Mouse (Mus musculus): ENCODE measurements at regions not wholly inside any gene's neighbourhood (a gene's known extent, or its start where the extent isn't known, plus 50 kb on each side); places are given as distances from the start of the nearest gene placed in this dataset.

- no peak overlapping the region for H3K4me3 ChIP-seq
- H3K27ac ChIP-seq: no peak overlapping the region
- no peak for TF ChIP-seq CTCF (conservative IDR thresholded peaks at IDR 0.05)
- DNase-seq (ENCODE audit: low spot score in 2 of 2): no peak
Measured at GRCm38 (mm10) chr2:11853210-11853973, 75.7 kb downstream of the Ankrd16 start.

DNA sequence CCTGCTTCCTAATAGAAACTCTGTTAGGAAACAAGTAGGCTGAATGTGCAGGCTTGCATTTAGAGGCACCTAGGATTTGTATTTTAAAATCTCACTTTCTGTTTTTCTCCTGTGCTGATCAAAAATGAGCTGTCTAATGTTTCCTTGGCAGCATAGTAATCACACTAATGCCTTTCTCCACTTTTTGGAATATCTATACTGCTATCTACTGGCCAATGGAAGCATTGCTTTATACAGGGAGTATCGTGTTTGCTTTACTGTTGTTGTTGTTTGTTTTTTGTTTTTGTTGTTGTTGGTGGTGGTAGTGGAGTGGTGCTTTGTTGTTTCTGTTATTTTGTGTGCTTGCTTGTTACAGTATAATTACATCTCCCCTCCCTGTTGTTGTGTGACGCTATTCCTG is 92.3 kb downstream of the Ankrd16 start:
- Histone ChIP-seq H3K4me3 (no peak overlapping the region), H3K27ac (no peak overlapping the region)
- no peak for DNase-seq (ENCODE audit: low spot score in 2 of 2)
- TF ChIP-seq CTCF (conservative IDR thresholded peaks at IDR 0.05): peak; percentile 74

DNA sequence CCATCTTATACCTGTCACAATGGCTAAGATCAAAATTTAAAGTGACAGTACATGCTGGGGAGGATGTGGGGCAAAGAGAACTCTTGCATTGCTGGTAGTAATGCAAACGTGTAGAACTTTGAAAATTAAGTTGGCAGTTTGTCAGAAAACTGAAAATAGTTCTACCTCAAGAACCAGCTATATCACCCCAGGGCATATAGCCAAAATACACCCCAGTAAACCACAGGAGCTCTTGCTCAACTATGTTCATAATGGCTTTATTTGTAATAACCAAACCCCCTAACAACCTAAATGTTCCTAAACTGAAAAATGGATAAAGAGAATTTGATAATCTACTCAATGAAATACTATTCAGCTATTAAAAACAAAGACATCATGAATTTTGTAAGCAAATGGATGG is 102.3 kb downstream of the Ankrd16 start:
- no peak for DNase-seq (ENCODE audit: low spot score in 2 of 2)
- H3K27ac ChIP-seq: no peak overlapping the region
- H3K4me3 ChIP-seq: no peak overlapping the region
- no peak for TF ChIP-seq CTCF (conservative IDR thresholded peaks at IDR 0.05)

DNA sequence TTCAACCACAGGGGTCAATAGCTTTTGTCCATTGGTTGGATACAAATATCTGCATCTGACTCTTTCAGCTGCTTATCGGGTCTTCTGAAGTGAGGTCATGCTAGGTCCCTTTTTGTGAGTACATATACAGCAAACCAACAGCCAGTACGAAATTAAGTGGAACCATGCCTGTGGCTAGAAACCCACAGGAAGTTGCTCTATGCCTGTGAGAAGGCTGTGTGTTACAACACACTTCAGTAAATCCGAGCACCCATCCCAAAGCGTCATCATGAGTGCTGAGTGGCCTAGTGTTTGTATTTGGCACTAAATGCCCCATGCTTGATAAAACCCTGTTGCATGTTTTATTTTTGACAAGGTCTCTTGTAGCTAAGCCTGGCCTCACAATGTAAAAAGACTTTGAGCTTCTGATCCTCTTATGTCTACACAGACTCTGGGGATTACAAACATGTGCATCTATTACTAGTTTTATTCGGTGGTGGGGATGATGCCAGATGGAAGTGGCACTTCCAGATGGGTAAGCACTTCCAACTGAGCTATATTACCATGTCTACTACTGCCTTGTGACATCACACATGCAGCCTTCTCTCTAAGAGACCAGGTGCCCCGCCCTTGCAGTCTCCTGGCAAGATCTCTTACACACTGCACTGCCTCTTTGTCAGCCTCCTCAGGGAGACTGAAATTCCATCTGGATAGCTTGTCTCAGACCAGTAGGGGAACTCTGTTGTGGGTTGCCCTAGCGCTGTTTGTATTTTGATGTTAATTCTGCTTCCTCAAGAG is 117.3 kb downstream of the Ankrd16 start:
- H3K4me3 ChIP-seq: no peak overlapping the region
- no peak overlapping the region for H3K27ac ChIP-seq
- TF ChIP-seq CTCF (conservative IDR thresholded peaks at IDR 0.05): no peak
- DNase-seq (ENCODE audit: low spot score in 2 of 2): no peak

- no peak overlapping the region for H3K27ac ChIP-seq
- no peak overlapping the region for H3K4me3 ChIP-seq
- no peak for TF ChIP-seq CTCF (conservative IDR thresholded peaks at IDR 0.05)
- no peak for DNase-seq (ENCODE audit: low spot score in 2 of 2)
Measured at GRCm38 (mm10) chr2:11899698-11900660, 122.3 kb downstream of the Ankrd16 start.

GRCm38 (mm10) chr2:11914782-11915181 is 137.1 kb downstream of the Ankrd16 start:
- H3K27ac ChIP-seq: no peak overlapping the region
- no peak overlapping the region for H3K4me3 ChIP-seq
- no peak for DNase-seq (ENCODE audit: low spot score in 2 of 2)
- no peak for TF ChIP-seq CTCF (conservative IDR thresholded peaks at IDR 0.05)

DNA sequence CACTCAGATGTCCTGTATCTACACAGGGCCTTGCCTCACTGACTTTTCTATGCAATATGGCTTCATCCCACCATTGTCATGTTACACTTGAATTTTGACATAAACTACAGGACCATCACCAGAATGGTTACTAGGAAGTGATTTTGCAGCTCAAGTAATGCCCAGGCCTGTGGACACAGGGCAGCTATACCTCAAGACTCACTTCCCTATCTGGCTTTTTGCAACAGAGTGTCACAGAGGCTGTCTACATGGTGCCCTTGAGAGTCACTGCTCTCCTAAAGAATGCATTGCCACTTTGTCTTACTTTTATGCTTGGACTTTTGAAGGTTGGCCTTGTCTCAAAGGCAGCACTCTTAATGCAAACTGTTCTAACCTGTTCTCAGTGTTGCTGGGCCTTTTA is 139.7 kb downstream of the Ankrd16 start:
- TF ChIP-seq CTCF (conservative IDR thresholded peaks at IDR 0.05): no peak
- no peak overlapping the region for H3K4me3 ChIP-seq
- no peak overlapping the region for H3K27ac ChIP-seq
- no peak for DNase-seq (ENCODE audit: low spot score in 2 of 2)

- no peak for DNase-seq (ENCODE audit: low spot score in 2 of 2)
- H3K4me3 ChIP-seq: no peak overlapping the region
- no peak for TF ChIP-seq CTCF (conservative IDR thresholded peaks at IDR 0.05)
- no peak overlapping the region for H3K27ac ChIP-seq
Measured at GRCm38 (mm10) chr2:11918070-11918469, 140.4 kb downstream of the Ankrd16 start.

- Histone ChIP-seq H3K4me3 (no peak overlapping the region), H3K27ac (no peak overlapping the region)
- no peak for DNase-seq (ENCODE audit: low spot score in 2 of 2)
- no peak for TF ChIP-seq CTCF (conservative IDR thresholded peaks at IDR 0.05)
Measured at GRCm38 (mm10) chr2:11960777-11961176, 183.1 kb downstream of the Ankrd16 start.

GRCm38 (mm10) chr2:11965374-11965773 is 187.7 kb downstream of the Ankrd16 start:
- Histone ChIP-seq H3K27ac (no peak overlapping the region), H3K4me3 (no peak overlapping the region)
- no peak for DNase-seq (ENCODE audit: low spot score in 2 of 2)
- TF ChIP-seq CTCF (conservative IDR thresholded peaks at IDR 0.05): no peak

- Histone ChIP-seq H3K4me3 (no peak overlapping the region), H3K27ac (no peak overlapping the region)
- DNase-seq (ENCODE audit: low spot score in 2 of 2): no peak
- no peak for TF ChIP-seq CTCF (conservative IDR thresholded peaks at IDR 0.05)
Measured at GRCm38 (mm10) chr2:11967001-11967400, 189.3 kb downstream of the Ankrd16 start.

DNA sequence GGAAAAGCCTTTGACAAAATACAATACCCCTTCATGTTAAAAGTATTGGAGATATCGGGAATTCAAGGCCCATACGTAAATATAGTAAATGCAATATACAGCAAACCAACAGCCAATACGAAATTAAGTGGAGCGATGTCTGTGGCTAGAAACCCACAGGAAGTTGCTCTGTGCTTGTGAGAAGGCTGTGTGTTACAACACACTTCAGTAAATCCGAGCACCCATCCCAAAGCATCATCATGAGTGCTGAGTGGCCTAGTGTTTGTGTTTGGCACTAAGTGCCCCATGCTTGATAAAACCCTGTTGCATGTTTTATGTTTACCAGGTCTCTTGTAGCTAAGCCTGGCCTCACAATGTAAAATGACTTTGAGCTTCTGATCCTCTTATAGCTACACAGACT is 194.3 kb downstream of the Ankrd16 start:
- Histone ChIP-seq H3K27ac (no peak overlapping the region), H3K4me3 (no peak overlapping the region)
- no peak for TF ChIP-seq CTCF (conservative IDR thresholded peaks at IDR 0.05)
- no peak for DNase-seq (ENCODE audit: low spot score in 2 of 2)
